ENCODE assay signal across 27 mouse cellular contexts in genomic region chr1:155472956-155473646, GRCm38 (mm10). TPM values are rescaled to one million over a fixed set of nuclear protein-coding genes. Genes with fewer than 3 reads are reported as not detected.
A peak's percentile ranks its signal among the peaks of the same experiment; 100 is the strongest.
DNase-seq lines count a peak whose midpoint lies in the region; ATAC-seq and TF ChIP-seq lines count a peak whose summit lies in the region.
"Had no signal": no experiment of that assay in that cellular context is flagged by ENCODE, and none has a peak within 500 bp of the region (broad histone marks: within the 10 kb centered on the region; RNA-seq: fewer than 3 reads in every experiment).

No protein-coding gene starts in this region.

- peak overlapping the region; percentile 43 for H3K4me2 ChIP-seq in liver, embryonic 12.5 days
- H3K4me2 ChIP-seq in liver, postnatal 0 days (ENCODE audit: low read depth, low read length) = no peak overlapping the region
- H3K4me2 ChIP-seq in midbrain, embryonic 14.5 days (ENCODE audit: low read length) = no peak overlapping the region
- no peak overlapping the region for H3K4me2 ChIP-seq in midbrain, embryonic 11.5 days
- H3K4me2 ChIP-seq in liver, embryonic 15.5 days = peak overlapping the region; percentile 4; the same call in 1 of the 2 replicates
- H3K4me2 ChIP-seq in intestine, embryonic 15.5 days (replicated peaks) = no peak overlapping the region
- H3K4me2 ChIP-seq in forebrain, embryonic 15.5 days (replicated peaks) = no peak overlapping the region
- H3K4me2 ChIP-seq: embryonic facial prominence, embryonic 13.5 days; heart, embryonic 15.5 days; hindbrain, embryonic 15.5 days; kidney, embryonic 15.5 days; limb, embryonic 15.5 days; lung, embryonic 14.5 days; neural tube, embryonic 13.5 days had no signal

- no peak overlapping the region for H3K9ac ChIP-seq in liver, embryonic 12.5 days
- H3K9ac ChIP-seq in liver, postnatal 0 days (replicated peaks) = no peak overlapping the region
- H3K9ac ChIP-seq in midbrain, embryonic 14.5 days (replicated peaks; ENCODE audit: low read length) = no peak overlapping the region
- no peak overlapping the region for H3K9ac ChIP-seq in midbrain, embryonic 11.5 days (ENCODE audit: low read length)
- H3K9ac ChIP-seq in liver, embryonic 15.5 days = no peak overlapping the region
- H3K9ac ChIP-seq in intestine, embryonic 15.5 days = no peak overlapping the region
- H3K9ac ChIP-seq in forebrain, embryonic 15.5 days (replicated peaks) = no peak overlapping the region
- H3K9ac ChIP-seq: embryonic facial prominence, embryonic 13.5 days; heart, embryonic 15.5 days; hindbrain, embryonic 15.5 days; kidney, embryonic 15.5 days; limb, embryonic 15.5 days; lung, embryonic 14.5 days; neural tube, embryonic 13.5 days had no signal

- DNase-seq in liver, postnatal 0 days = no peak
- DNase-seq in midbrain, embryonic 14.5 days = peak; percentile 53
- DNase-seq in midbrain, embryonic 11.5 days (ENCODE audit: low spot score, missing footprints) = no peak
- DNase-seq: B cell, adult 2 months; cerebellum, adult 11-12 months; cerebellum, adult 9-11 months; gastrocnemius, postnatal 10 days; heart, postnatal 4 days; kidney, adult 18-20 months; kidney, postnatal 4 days; lung, embryonic 14.5 days; right cerebral cortex, postnatal 4 days; thymus, adult 18-20 months; thymus, postnatal 25 days had no signal

- no peaks in the 10 kb centered on the region for H3K9me3 ChIP-seq in liver, embryonic 12.5 days (replicated peaks)
- H3K9me3 ChIP-seq in liver, postnatal 0 days (ENCODE audit: low read length) = no peaks in the 10 kb centered on the region
- no peaks in the 10 kb centered on the region for H3K9me3 ChIP-seq in midbrain, embryonic 14.5 days (ENCODE audit: control insufficient read depth, low read length)
- no peaks in the 10 kb centered on the region for H3K9me3 ChIP-seq in midbrain, embryonic 11.5 days (ENCODE audit: control insufficient read depth, low read length)
- no peaks in the 10 kb centered on the region for H3K9me3 ChIP-seq in liver, embryonic 15.5 days (replicated peaks)
- H3K9me3 ChIP-seq in intestine, embryonic 15.5 days = no peaks in the 10 kb centered on the region
- no peaks in the 10 kb centered on the region for H3K9me3 ChIP-seq in forebrain, embryonic 15.5 days
- H3K9me3 ChIP-seq: embryonic facial prominence, embryonic 13.5 days; heart, embryonic 15.5 days; hindbrain, embryonic 15.5 days; kidney, embryonic 15.5 days; limb, embryonic 10.5 days; limb, embryonic 15.5 days; neural tube, embryonic 13.5 days had no signal

- H3K36me3 ChIP-seq in liver, embryonic 12.5 days = no peaks in the 10 kb centered on the region
- H3K36me3 ChIP-seq in liver, postnatal 0 days (replicated peaks; ENCODE audit: insufficient read depth, low read length) = no peaks in the 10 kb centered on the region
- H3K36me3 ChIP-seq in midbrain, embryonic 14.5 days (ENCODE audit: control insufficient read depth, insufficient read depth, low read length) = no peaks in the 10 kb centered on the region
- no peaks in the 10 kb centered on the region for H3K36me3 ChIP-seq in midbrain, embryonic 11.5 days (ENCODE audit: control insufficient read depth, insufficient read depth, low read length)
- H3K36me3 ChIP-seq in liver, embryonic 15.5 days (replicated peaks) = no peaks in the 10 kb centered on the region
- no peaks in the 10 kb centered on the region for H3K36me3 ChIP-seq in intestine, embryonic 15.5 days
- no peaks in the 10 kb centered on the region for H3K36me3 ChIP-seq in forebrain, embryonic 15.5 days
- H3K36me3 ChIP-seq: embryonic facial prominence, embryonic 13.5 days; heart, embryonic 15.5 days; hindbrain, embryonic 15.5 days; kidney, embryonic 15.5 days; limb, embryonic 10.5 days; limb, embryonic 15.5 days; neural tube, embryonic 13.5 days had no signal

- ATAC-seq in liver, embryonic 12.5 days = no peak
- ATAC-seq in liver, postnatal 0 days = no peak
- no peak for ATAC-seq in midbrain, embryonic 14.5 days (ENCODE audit: low FRiP score, low TSS enrichment)
- ATAC-seq in midbrain, embryonic 11.5 days (ENCODE audit: low FRiP score) = no peak
- ATAC-seq in liver, embryonic 15.5 days (ENCODE audit: insufficient read depth) = no peak
- no peak for ATAC-seq in intestine, embryonic 15.5 days
- ATAC-seq in forebrain, embryonic 15.5 days (replicated peaks) = no peak

- no peaks in the 10 kb centered on the region for H3K27me3 ChIP-seq in liver, embryonic 12.5 days (replicated peaks)
- no peaks in the 10 kb centered on the region for H3K27me3 ChIP-seq in liver, postnatal 0 days (ENCODE audit: insufficient read depth, low read length)
- H3K27me3 ChIP-seq in midbrain, embryonic 14.5 days (ENCODE audit: control insufficient read depth, insufficient read depth, low read length) = no peaks in the 10 kb centered on the region
- H3K27me3 ChIP-seq in midbrain, embryonic 11.5 days (ENCODE audit: control insufficient read depth, insufficient read depth, low read length) = no peaks in the 10 kb centered on the region
- H3K27me3 ChIP-seq in liver, embryonic 15.5 days = no peaks in the 10 kb centered on the region
- H3K27me3 ChIP-seq in intestine, embryonic 15.5 days (replicated peaks) = no peaks in the 10 kb centered on the region
- H3K27me3 ChIP-seq in forebrain, embryonic 15.5 days = no peaks in the 10 kb centered on the region
- H3K27me3 ChIP-seq: heart, embryonic 15.5 days; hindbrain, embryonic 15.5 days; kidney, embryonic 15.5 days; limb, embryonic 15.5 days; neural tube, embryonic 13.5 days had no signal

- TF ChIP-seq EP300 in liver, postnatal 0 days (IDR thresholded peaks at IDR 0.05; ENCODE audit: low read depth) = no peak

- TF ChIP-seq CTCF in liver, postnatal 0 days (IDR thresholded peaks at IDR 0.05; ENCODE audit: low read depth) = no peak

- H3K4me1 ChIP-seq in liver, embryonic 12.5 days = peaks cover 28% of the 10 kb centered on the region
- 0 out of 2 replicates have a peak, but pooled peaks cover 6% of the 10 kb centered on the region for H3K4me1 ChIP-seq in liver, postnatal 0 days (ENCODE audit: insufficient read depth)
- H3K4me1 ChIP-seq in midbrain, embryonic 14.5 days (ENCODE audit: control insufficient read depth, insufficient read depth, low read length) = peaks cover 23% of the 10 kb centered on the region
- no peaks in the 10 kb centered on the region; the same call in 1 of the 2 replicates for H3K4me1 ChIP-seq in midbrain, embryonic 11.5 days (ENCODE audit: control insufficient read depth, insufficient read depth, low read length)
- peaks cover 20% of the 10 kb centered on the region; the same call in 1 of the 2 replicates for H3K4me1 ChIP-seq in liver, embryonic 15.5 days (replicated peaks)
- H3K4me1 ChIP-seq in intestine, embryonic 15.5 days (replicated peaks) = no peaks in the 10 kb centered on the region
- peaks cover 5% of the 10 kb centered on the region for H3K4me1 ChIP-seq in forebrain, embryonic 15.5 days
- H3K4me1 ChIP-seq: limb, embryonic 15.5 days had no signal

- 77% methylated on average over 5 of the region's 5 CpGs for WGBS in liver, embryonic 12.5 days (ENCODE audit: insufficient replicate concordance)
- whole genome bisulfite sequencing in liver, postnatal 0 days (ENCODE audit: insufficient replicate concordance) = 80% methylated on average over 5 of the region's 5 CpGs
- 11% methylated on average over 5 of the region's 5 CpGs for WGBS in midbrain, embryonic 14.5 days
- WGBS in midbrain, embryonic 11.5 days = 67% methylated on average over 5 of the region's 5 CpGs
- WGBS in liver, embryonic 15.5 days (ENCODE audit: insufficient replicate concordance) = 84% methylated on average over 5 of the region's 5 CpGs
- WGBS in intestine, embryonic 15.5 days = 48% methylated on average over 5 of the region's 5 CpGs
- 18% methylated on average over 5 of the region's 5 CpGs for WGBS in forebrain, embryonic 15.5 days

- H3K27ac ChIP-seq in liver, embryonic 12.5 days = peak overlapping the region; percentile 85
- H3K27ac ChIP-seq in liver, postnatal 0 days (ENCODE audit: low read depth) = no peak overlapping the region
- peak overlapping the region; percentile 68 for H3K27ac ChIP-seq in midbrain, embryonic 14.5 days (replicated peaks; ENCODE audit: low read depth, low read length)
- H3K27ac ChIP-seq in midbrain, embryonic 11.5 days (ENCODE audit: low read depth, low read length) = no peak overlapping the region
- H3K27ac ChIP-seq in liver, embryonic 15.5 days (replicated peaks) = no peak overlapping the region
- no peak overlapping the region for H3K27ac ChIP-seq in intestine, embryonic 15.5 days
- no peak overlapping the region for H3K27ac ChIP-seq in forebrain, embryonic 15.5 days (replicated peaks)
- H3K27ac ChIP-seq: embryonic facial prominence, embryonic 13.5 days; heart, embryonic 15.5 days; hindbrain, embryonic 15.5 days; kidney, embryonic 15.5 days; limb, embryonic 10.5 days; limb, embryonic 15.5 days; neural tube, embryonic 13.5 days; stomach, postnatal 0 days had no signal

- H3K4me3 ChIP-seq in liver, embryonic 12.5 days = no peak overlapping the region
- no peak overlapping the region for H3K4me3 ChIP-seq in liver, postnatal 0 days (ENCODE audit: low read depth, low read length)
- no peak overlapping the region for H3K4me3 ChIP-seq in midbrain, embryonic 14.5 days (replicated peaks; ENCODE audit: low read depth, low read length)
- H3K4me3 ChIP-seq in midbrain, embryonic 11.5 days (ENCODE audit: low read depth, low read length) = no peak overlapping the region
- H3K4me3 ChIP-seq in liver, embryonic 15.5 days (replicated peaks) = no peak overlapping the region
- no peak overlapping the region for H3K4me3 ChIP-seq in intestine, embryonic 15.5 days (replicated peaks)
- H3K4me3 ChIP-seq in forebrain, embryonic 15.5 days = no peak overlapping the region
- H3K4me3 ChIP-seq: embryonic facial prominence, embryonic 13.5 days; erythroblast, embryonic 14.5 days; heart, embryonic 15.5 days; hindbrain, embryonic 15.5 days; kidney, embryonic 15.5 days; limb, embryonic 10.5 days; limb, embryonic 15.5 days; neural tube, embryonic 13.5 days had no signal

RNA-seq across cellular contexts. Expression of gene Xpr1, which starts 55.9 kb away (rescaled TPM):
- polyA plus RNA-seq in liver, embryonic 12.5 days (2016; fragmentation: Nextera tagmentation; extraction: Ambion mirVana) = 6.7 and 6.9 TPM in 2 replicates
- 2.2 and 2.3 TPM in 2 replicates for polyA plus RNA-seq in liver, postnatal 0 days (2015; fragmentation: Nextera tagmentation; extraction: Ambion mirVana)
- 61.3 and 83.0 TPM in 2 replicates for polyA plus RNA-seq in midbrain, embryonic 14.5 days (2014; fragmentation: Nextera tagmentation; extraction: Ambion mirVana)
- polyA plus RNA-seq in midbrain, embryonic 11.5 days (2014; fragmentation: Nextera tagmentation; extraction: Ambion mirVana) = 14.4 and 14.7 TPM in 2 replicates
- 3.8 and 4.4 TPM in 2 replicates for polyA plus RNA-seq in liver, embryonic 15.5 days (2015; fragmentation: Nextera tagmentation; extraction: Ambion mirVana)
- 7.0 and 8.0 TPM in 2 replicates for polyA plus RNA-seq in intestine, embryonic 15.5 days (2015; fragmentation: Nextera tagmentation; extraction: Ambion mirVana)
- polyA plus RNA-seq in forebrain, embryonic 15.5 days (2015; fragmentation: Nextera tagmentation; extraction: Ambion mirVana) = 71.2 TPM in 2 replicates

Comparison
In these comparisons a context has a peak if more than half of its experiments do, and no peak if none do; other contexts are left out.
1. H3K27ac ChIP-seq: peak in liver, embryonic 12.5 days (single experiment) and midbrain, embryonic 14.5 days (single experiment); none in liver, postnatal 0 days (single experiment), midbrain, embryonic 11.5 days (single experiment), liver, embryonic 15.5 days (single experiment), intestine, embryonic 15.5 days (single experiment) and forebrain, embryonic 15.5 days (single experiment).
2. H3K4me2 ChIP-seq: peak in liver, embryonic 12.5 days (single experiment) and liver, embryonic 15.5 days (single experiment); none in liver, postnatal 0 days (single experiment), midbrain, embryonic 14.5 days (single experiment), midbrain, embryonic 11.5 days (single experiment), intestine, embryonic 15.5 days (single experiment) and forebrain, embryonic 15.5 days (single experiment).